Mouse (Mus musculus) adrenal gland (tissue): ENCODE measurements at regions not wholly inside any gene's neighbourhood (a gene's known extent, or its start where the extent isn't known, plus 50 kb on each side); places are given as distances from the start of the nearest gene placed in this dataset.

ENCODE experiments used
- intact Hi-C: fragments of 180-260 bp; cut with DNase I; formaldehyde crosslinking; loops from one replicate; pipeline ENCODE4 v1.15.1; 2025

- intact Hi-C loops = loop anchor here (10.0 kb wide), 1 partner anchor 273 kb away; no protein-coding TSS in a partner anchor
Measured at GRCm38 (mm10) chr6:43021967-43022366, 73.1 kb downstream of the Olfr444 start.
